10 mouse cellular contexts compared by ENCODE assay signal in genomic region chr13:57281504-57281903, GRCm38 (mm10).
DNase-seq lines count a peak whose midpoint lies in the region; ATAC-seq and TF ChIP-seq lines count a peak whose summit lies in the region.
"Had no signal": no experiment of that assay in that cellular context is flagged by ENCODE, and none has a peak within 500 bp of the region (broad histone marks: within the 10 kb centered on the region; RNA-seq: fewer than 3 reads in every experiment).

No protein-coding gene starts in this region.

- DNase-seq in kidney, adult 18-20 months = peak; percentile 31
- DNase-seq in kidney, adult 11 months = no peak
- DNase-seq in Muller cell, postnatal 12 days (ENCODE audit: inconsistent ontology term) = peak; percentile 51
- DNase-seq in brain, embryonic 14.5 days (ENCODE audit: low read depth) = peak; percentile 89
- DNase-seq in heart, postnatal 10 days = peak; percentile 19 to 55
- DNase-seq in limb, embryonic 10.5 days (ENCODE audit: low spot score) = peak; percentile 79
- peak; percentile 32 for DNase-seq in stomach, postnatal 0 days (ENCODE audit: low spot score)

- H3K36me3 ChIP-seq in limb, embryonic 10.5 days = no peaks in the 10 kb centered on the region
- no peaks in the 10 kb centered on the region for H3K36me3 ChIP-seq in stomach, postnatal 0 days (ENCODE audit: control insufficient read depth, insufficient read depth, low read length)
- H3K36me3 ChIP-seq: embryonic facial prominence, embryonic 13.5 days; limb, embryonic 13.5 days had no signal

- no peaks in the 10 kb centered on the region for H3K9me3 ChIP-seq in limb, embryonic 10.5 days (replicated peaks)
- no peaks in the 10 kb centered on the region for H3K9me3 ChIP-seq in stomach, postnatal 0 days (ENCODE audit: control insufficient read depth, low read length)

- 29% methylated on average over 3 of the region's 3 CpGs for WGBS in limb, embryonic 10.5 days
- WGBS in stomach, postnatal 0 days = 23% methylated on average over 3 of the region's 3 CpGs

- H3K27me3 ChIP-seq in limb, embryonic 10.5 days (ENCODE audit: low read depth, poor library complexity, severe bottlenecking) = peaks cover 6% of the 10 kb centered on the region; the same call in 1 of the 2 replicates
- no peaks in the 10 kb centered on the region for H3K27me3 ChIP-seq in stomach, postnatal 0 days (ENCODE audit: control insufficient read depth, insufficient read depth, low read length)
- H3K27me3 ChIP-seq: embryonic facial prominence, embryonic 13.5 days had no signal

- H3K27ac ChIP-seq in limb, embryonic 10.5 days = no peak overlapping the region
- no peak overlapping the region for H3K27ac ChIP-seq in stomach, postnatal 0 days (replicated peaks)
- H3K27ac ChIP-seq: embryonic facial prominence, embryonic 13.5 days; limb, embryonic 13.5 days had no signal

- H3K4me1 ChIP-seq in limb, embryonic 10.5 days = peaks cover 18% of the 10 kb centered on the region
- no peaks in the 10 kb centered on the region for H3K4me1 ChIP-seq in stomach, postnatal 0 days (replicated peaks; ENCODE audit: control insufficient read depth, insufficient read depth)

- peak; percentile 76; the same call in 1 of the 2 replicates for TF ChIP-seq CTCF in brain, embryonic 14.5 days (IDR thresholded peaks at IDR 0.05; ENCODE audit: borderline replicate concordance, extremely low read depth, insufficient read depth, insufficient read length)
- peak; percentile 83 for TF ChIP-seq CTCF in stomach, postnatal 0 days (IDR thresholded peaks at IDR 0.05; ENCODE audit: low read depth)

- ATAC-seq in stomach, postnatal 0 days (ENCODE audit: low FRiP score, low TSS enrichment) = no peak
- ATAC-seq in erythroid progenitor cell, adult 5-6 weeks (replicated peaks; ENCODE audit: low FRiP score, poor library complexity, severe bottlenecking) = no peak

- H3K4me3 ChIP-seq in limb, embryonic 10.5 days = no peak overlapping the region
- no peak overlapping the region for H3K4me3 ChIP-seq in stomach, postnatal 0 days (ENCODE audit: low read depth, low read length)
- H3K4me3 ChIP-seq: embryonic facial prominence, embryonic 13.5 days; limb, embryonic 13.5 days had no signal

- TF ChIP-seq POLR2A in brain, embryonic 14.5 days (IDR thresholded peaks at IDR 0.05; ENCODE audit: borderline replicate concordance, extremely low read depth, insufficient read depth, insufficient read length, poor library complexity, severe bottlenecking) = no peak

- no peak for TF ChIP-seq EP300 in stomach, postnatal 0 days (optimal IDR thresholded peaks at IDR 0.05)

- H3K9ac ChIP-seq in stomach, postnatal 0 days (ENCODE audit: low read length) = no peak overlapping the region
- H3K9ac ChIP-seq: embryonic facial prominence, embryonic 13.5 days; limb, embryonic 13.5 days had no signal

- intact Hi-C loops in heart, postnatal 10 days (cut with DNase I) = loop anchor here (1.0 kb wide), 1 partner anchor 627 kb away; the partner anchor contains the start of gene Spock1

- H3K4me2 ChIP-seq in stomach, postnatal 0 days (replicated peaks; ENCODE audit: low read depth) = no peak overlapping the region
- H3K4me2 ChIP-seq: embryonic facial prominence, embryonic 13.5 days; limb, embryonic 13.5 days had no signal
